Mouse (Mus musculus): ENCODE data around the gene Zswim3.

DNA sequence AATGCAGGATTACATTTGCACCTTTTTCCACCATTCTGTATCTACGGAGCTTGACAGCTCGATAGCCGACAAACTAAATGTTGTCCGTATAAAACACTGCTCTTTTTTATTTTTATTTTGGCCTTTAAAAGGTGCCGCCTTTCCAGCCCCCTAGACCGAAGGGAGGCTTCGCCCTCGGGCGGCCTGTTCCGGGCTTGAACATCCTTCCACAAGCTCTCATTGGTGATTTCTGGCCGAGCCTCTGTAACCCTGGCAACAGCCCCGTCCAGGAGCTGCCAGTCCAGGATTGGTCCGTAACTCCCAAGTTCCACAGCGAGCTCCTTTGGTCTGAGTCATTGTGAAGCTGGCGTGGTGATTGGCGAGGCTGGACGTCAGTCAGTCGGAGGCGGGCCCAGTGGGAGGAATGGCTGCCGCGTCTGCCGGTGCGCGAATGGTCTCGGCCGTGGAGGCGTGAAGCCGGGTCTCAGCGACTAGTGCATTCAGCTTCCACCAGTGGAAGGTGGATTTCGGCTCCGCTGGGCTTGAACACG is 17.8 kb downstream of the Zswim3 start, which contains the start of gene Zswim1:
- TF ChIP-seq CTCF (IDR thresholded peaks at IDR 0.05 in 2 of 3, conservative IDR thresholded peaks at IDR 0.05 in 1 of 3; ENCODE audit: control insufficient read depth in 1 of 3, insufficient read depth in 1 of 3, low read depth in 2 of 3, low read length in 3 of 3, poor library complexity in 1 of 3, severe bottlenecking in 1 of 3) (no peak), POLR2AphosphoS2 (IDR thresholded peaks at IDR 0.05; ENCODE audit: low read length) (peak; percentile 83; the same call in 1 of the 2 replicates), MAFK (IDR thresholded peaks at IDR 0.05; ENCODE audit: borderline replicate concordance, low read depth, low read length) (no peak), USF2 (IDR thresholded peaks at IDR 0.05; ENCODE audit: borderline replicate concordance in 1 of 2, insufficient read depth in 1 of 2, low read depth in 1 of 2, low read length in 2 of 2) (no peak), ELF1 (IDR thresholded peaks at IDR 0.05; ENCODE audit: low read depth, low read length) (peak; percentile 83), E2F4 (IDR thresholded peaks at IDR 0.05; ENCODE audit: borderline replicate concordance, low read depth, low read length) (no peak)

Data from MEL (cell line).